Mouse (Mus musculus) CH12.LX (cell line): ENCODE data around the gene Rrbp1. TPM values are rescaled to one million over a fixed set of nuclear protein-coding genes. Genes with fewer than 3 reads are reported as not detected.

Experiments used
- DNase-seq: peaks from one replicate; pipeline ENCODE4 v3.0.0-alpha.2; 2013; ENCODE audit errors: extremely low read depth
- H3K27ac ChIP-seq: 2 replicates; pipeline ENCODE4 v1.5.1; 2012; ENCODE audit warnings: low read depth, mild to moderate bottlenecking, control low read depth, moderate library complexity; ENCODE audit not compliant: insufficient read depth
- H3K27me3 ChIP-seq: replicated peaks from 2 replicates; pipeline ENCODE3; 2012; ENCODE audit warnings: inconsistent platforms
- H3K36me3 ChIP-seq, 2 experiments: replicated peaks in 1 of 2; 2 replicates each; pipeline versions ENCODE3 to v1.6.1; 2012; ENCODE audit warnings: inconsistent platforms in 1 of 2, low read length in 1 of 2, mild to moderate bottlenecking in 1 of 2, mixed read lengths in 1 of 2, moderate library complexity in 1 of 2; ENCODE audit not compliant: control insufficient read depth in 1 of 2, insufficient read depth in 1 of 2
- H3K4me1 ChIP-seq, 2 experiments: 2 replicates each; pipeline ENCODE4 v1.6.1; 2012; ENCODE audit warnings: inconsistent platforms in 1 of 2, moderate library complexity in 1 of 2; ENCODE audit not compliant: insufficient read depth in 2 of 2, control insufficient read depth in 1 of 2
- H3K4me2 ChIP-seq: 2 replicates; pipeline ENCODE4 v1.6.1; 2012; ENCODE audit warnings: low read depth, mild to moderate bottlenecking, control low read depth; ENCODE audit not compliant: poor library complexity, insufficient read depth, severe bottlenecking
- H3K4me3 ChIP-seq, 3 experiments: fragments of 150-350 bp in 1 of 3; sonication (generic) in 1 of 3; replicated peaks in 1 of 3; 2 replicates each; pipeline versions ENCODE3 to v1.5.1; 2011 to 2012; ENCODE audit warnings: low read depth in 2 of 3, low read length in 2 of 3, mild to moderate bottlenecking in 2 of 3, moderate library complexity in 2 of 3, control low read depth in 1 of 3, improper control_type of control experiment in 1 of 3, inconsistent platforms in 1 of 3, mixed read lengths in 1 of 3; ENCODE audit not compliant: poor library complexity in 1 of 3
- H3K79me2 ChIP-seq: replicated peaks from 2 replicates; pipeline ENCODE4 v1.6.1; 2012; ENCODE audit warnings: mild to moderate bottlenecking, moderate library complexity; ENCODE audit not compliant: control insufficient read depth, poor library complexity, insufficient read depth, severe bottlenecking; ENCODE audit errors: extremely low read depth
- H3K9ac ChIP-seq: 2 replicates; pipeline ENCODE4 v1.6.1; 2012; ENCODE audit warnings: low read depth, mild to moderate bottlenecking, control low read depth, moderate library complexity; ENCODE audit not compliant: insufficient read depth
- H3K9me3 ChIP-seq: replicated peaks from 2 replicates; pipeline ENCODE3; 2012; ENCODE audit warnings: low read length, inconsistent platforms, mixed read lengths
- CHD1 ChIP-seq: IDR thresholded peaks from 2 replicates; pipeline ENCODE4 v1.6.1; 2012; ENCODE audit warnings: low read depth, low read length, improper control_type of control experiment, inconsistent platforms
- CHD2 ChIP-seq: IDR thresholded peaks from 2 replicates; pipeline ENCODE4 v1.6.1; 2011; ENCODE audit warnings: low read length, improper control_type of control experiment
- CTCF ChIP-seq, 2 experiments: IDR thresholded peaks in 1 of 2; conservative IDR thresholded peaks in 1 of 2; 2 replicates each; pipeline ENCODE4 v1.5.1; 2011 to 2012; ENCODE audit warnings: low read depth in 2 of 2, low read length in 2 of 2, improper control_type of control experiment in 1 of 2, inconsistent platforms in 1 of 2, mild to moderate bottlenecking in 1 of 2, moderate library complexity in 1 of 2
- E2F4 ChIP-seq: IDR thresholded peaks from 2 replicates; pipeline ENCODE4 v1.6.1; 2011; ENCODE audit warnings: low read depth, low read length, improper control_type of control experiment; ENCODE audit not compliant: insufficient replicate concordance
- EP300 ChIP-seq: IDR thresholded peaks from 2 replicates; pipeline ENCODE4 v1.6.1; 2011; ENCODE audit warnings: low read length, improper control_type of control experiment
- ETS1 ChIP-seq: conservative IDR thresholded peaks from 2 replicates; pipeline ENCODE4 v1.6.1; 2012; ENCODE audit warnings: low read depth, mild to moderate bottlenecking, inconsistent platforms, low read length, improper control_type of control experiment, moderate library complexity
- GABPA ChIP-seq: IDR thresholded peaks from 2 replicates; pipeline ENCODE4 v1.6.1; 2012; ENCODE audit warnings: low read depth, low read length, improper control_type of control experiment, inconsistent platforms; ENCODE audit not compliant: insufficient replicate concordance
- HCFC1 ChIP-seq: IDR thresholded peaks from 2 replicates; pipeline ENCODE4 v1.6.1; 2012; ENCODE audit warnings: low read depth, mild to moderate bottlenecking, inconsistent platforms, low read length, improper control_type of control experiment
- IRF4 ChIP-seq: IDR thresholded peaks from 2 replicates; pipeline ENCODE4 v1.6.1; 2014; ENCODE audit warnings: low read depth, mild to moderate bottlenecking, inconsistent platforms, low read length, improper control_type of control experiment
- KAT2A ChIP-seq: IDR thresholded peaks from 2 replicates; pipeline ENCODE4 v1.6.1; 2012; ENCODE audit warnings: low read length, improper control_type of control experiment, inconsistent platforms; ENCODE audit not compliant: insufficient replicate concordance
- MAFK ChIP-seq: IDR thresholded peaks from 2 replicates; pipeline ENCODE4 v1.6.1; 2011; ENCODE audit warnings: low read length, improper control_type of control experiment; ENCODE audit not compliant: insufficient replicate concordance
- MAX ChIP-seq: IDR thresholded peaks from 2 replicates; pipeline ENCODE4 v1.6.1; 2011; ENCODE audit warnings: low read length, improper control_type of control experiment
- MAZ ChIP-seq: IDR thresholded peaks from 2 replicates; pipeline ENCODE4 v1.6.1; 2012; ENCODE audit warnings: low read depth, mild to moderate bottlenecking, inconsistent platforms, low read length, improper control_type of control experiment, moderate library complexity
- MEF2A ChIP-seq: IDR thresholded peaks from 2 replicates; pipeline ENCODE4 v1.6.1; 2014; ENCODE audit warnings: low read depth, mild to moderate bottlenecking, inconsistent platforms, low read length, improper control_type of control experiment, borderline replicate concordance
- MXI1 ChIP-seq: IDR thresholded peaks from 2 replicates; pipeline ENCODE4 v1.6.1; 2011; ENCODE audit warnings: mild to moderate bottlenecking, low read depth, low read length, improper control_type of control experiment
- MYC ChIP-seq: IDR thresholded peaks from 2 replicates; pipeline ENCODE4 v1.6.1; 2011; ENCODE audit warnings: low read depth, mild to moderate bottlenecking, improper control_type of control experiment, low read length
- NELFE ChIP-seq: IDR thresholded peaks from 2 replicates; pipeline ENCODE4 v1.6.1; 2011; ENCODE audit warnings: low read depth, low read length, improper control_type of control experiment
- NRF1 ChIP-seq: IDR thresholded peaks from 2 replicates; pipeline ENCODE4 v1.6.1; 2014; ENCODE audit warnings: low read depth, mild to moderate bottlenecking, inconsistent platforms, low read length, improper control_type of control experiment, moderate library complexity
- POLR2A ChIP-seq: IDR thresholded peaks from 2 replicates; pipeline ENCODE4 v1.6.1; 2011; ENCODE audit warnings: low read depth, mild to moderate bottlenecking, improper control_type of control experiment, low read length
- SMC3 ChIP-seq: IDR thresholded peaks from 2 replicates; pipeline ENCODE4 v1.6.1; 2011; ENCODE audit warnings: low read depth, low read length, improper control_type of control experiment
- TBP ChIP-seq: conservative IDR thresholded peaks from 2 replicates; pipeline ENCODE4 v1.6.1; 2011; ENCODE audit warnings: low read depth, low read length, improper control_type of control experiment
- TCF12 ChIP-seq: IDR thresholded peaks from 2 replicates; pipeline ENCODE4 v1.6.1; 2014; ENCODE audit warnings: low read depth, mild to moderate bottlenecking, inconsistent platforms, low read length, improper control_type of control experiment
- UBTF ChIP-seq: IDR thresholded peaks from 2 replicates; pipeline ENCODE4 v1.6.1; 2012; ENCODE audit warnings: low read depth, mild to moderate bottlenecking, inconsistent platforms, low read length, improper control_type of control experiment, moderate library complexity
- USF1 ChIP-seq: IDR thresholded peaks from 2 replicates; pipeline ENCODE4 v1.6.1; 2014; ENCODE audit warnings: low read depth, mild to moderate bottlenecking, inconsistent platforms, low read length, improper control_type of control experiment
- ZKSCAN1 ChIP-seq: IDR thresholded peaks from 2 replicates; pipeline ENCODE4 v1.6.1; 2012; ENCODE audit warnings: low read depth, inconsistent platforms, low read length, improper control_type of control experiment, borderline replicate concordance
- ZMIZ1 ChIP-seq: IDR thresholded peaks from 2 replicates; pipeline ENCODE4 v1.6.1; 2012; ENCODE audit warnings: low read depth, mild to moderate bottlenecking, inconsistent platforms, low read length, improper control_type of control experiment
- ZNF384 ChIP-seq: IDR thresholded peaks from 2 replicates; pipeline ENCODE4 v1.6.1; 2012; ENCODE audit warnings: low read depth, low read length, improper control_type of control experiment, inconsistent platforms
- dilution Hi-C: fragments of 300-500 bp; cut with MboI; formaldehyde crosslinking; loops from 2 replicates; pipeline ENCODE4 v1.14.3; 2020; ENCODE audit warnings: low sequenced_read_pairs; ENCODE audit not compliant: extremely low pct_unique_long_range_greater_than_20kb, extremely low pct_ligation_motif_present
- in situ Hi-C: fragments of 300-500 bp; cut with MboI; formaldehyde crosslinking; loops from 3 replicates; pipeline ENCODE4 v1.14.3; 2019; ENCODE audit warnings: low sequenced_read_pairs, low pct_ligation_motif_present, low pct_unique_long_range_greater_than_20kb, mixed read lengths
- polyA plus RNA-seq: library from polyadenylated mRNA; unstranded; fragments of >175 nt; gene quantifications from 2 replicates; pipeline ENCODE4 v1.2.1, GENCODE M21; 2012; ENCODE audit warnings: low read depth; ENCODE audit not compliant: insufficient read length
- total RNA-seq, 2 experiments: library from RNA; depleted of rRNA; stranded (reverse); fragments of 300-350 nt in 1 of 2; fragments of >200 nt in 1 of 2; gene quantifications; 2 replicates each; pipeline ENCODE4 v1.2.3; 2012 to 2014

Gene Rrbp1
- total RNA-seq (2012; rRNA removed): 49.3 and 58.2 TPM in 2 replicates
- total RNA-seq (2014; rRNA removed): 41.4 and 42.4 TPM in 2 replicates
- polyA plus RNA-seq: 127 and 153 TPM in 2 replicates

DNA sequence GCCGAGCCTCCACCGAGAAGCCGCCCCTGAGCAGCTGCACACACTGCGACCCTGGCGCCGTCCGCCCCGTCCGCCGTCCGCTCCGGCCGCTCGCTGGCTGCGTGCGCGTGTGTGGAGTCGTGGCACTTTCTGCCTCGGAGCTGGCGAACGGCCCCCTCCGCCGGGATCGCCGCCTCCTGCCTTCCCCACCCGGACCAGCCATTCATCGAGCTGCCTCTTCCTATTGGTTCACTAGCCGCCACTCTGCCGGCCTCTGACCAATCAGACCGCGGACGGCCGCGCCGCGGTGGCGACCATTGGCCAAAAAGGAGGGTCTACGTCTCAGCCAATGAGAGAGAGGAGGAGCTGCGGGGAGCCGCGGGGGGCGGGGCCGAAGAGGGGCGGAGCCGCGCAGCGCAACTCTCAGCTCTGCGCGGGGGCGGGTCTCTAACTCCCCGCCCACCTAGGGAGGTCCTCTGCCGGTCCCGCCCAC lies at the start of gene Rrbp1:
Rrbp1 (minus strand) TSS at position 184 of the 472 bp plus-strand sequence.
- Histone ChIP-seq H3K79me2 (peaks cover 24% of the 10 kb centered on the region), H3K4me1 (peaks cover 5 to 33% of the 10 kb centered on the region in 2 experiments; a peak in 2 of 4 replicates), H3K9ac (peak within 1 kb of the TSS; percentile 84), H3K4me3 (peak within 1 kb of the TSS; percentile 64 to 91 (median 85)), H3K4me2 (peak within 1 kb of the TSS; percentile 52; the same call in 1 of the 2 replicates)
- no peak for TF ChIP-seq SMC3
- TF ChIP-seq CHD2: peak; percentile 97
- TF ChIP-seq NRF1: peak; percentile 83
- TF ChIP-seq EP300: no peak
- no peak for TF ChIP-seq E2F4
- TF ChIP-seq MAFK: no peak
- TF ChIP-seq HCFC1: peak; percentile 58
- peak; percentile 74; the same call in 1 of the 2 replicates for TF ChIP-seq TCF12
- TF ChIP-seq MAZ: peak; percentile 85
- TF ChIP-seq MAX: no peak
- peak; percentile 60; the same call in 1 of the 2 replicates for TF ChIP-seq MXI1
- TF ChIP-seq MEF2A: 0 out of 2 replicates have a peak, but pooled peaks have one; percentile 1
- no peak for TF ChIP-seq CHD1
- TF ChIP-seq TBP: 0 out of 2 replicates have a peak, but pooled peaks have one; percentile 23
- TF ChIP-seq POLR2A: peak; percentile 80
- TF ChIP-seq ETS1: no peak
- TF ChIP-seq ZMIZ1: peak; percentile 58; the same call in 1 of the 2 replicates
- TF ChIP-seq NELFE: peak; percentile 77
- TF ChIP-seq, all 38 proteins: peak for 11
- H3K36me3 ChIP-seq: peaks cover 0 to 22% of the 10 kb centered on the region in 2 experiments
- peak within 1 kb of the TSS; percentile 86 for H3K27ac ChIP-seq
- peaks cover 7% of the 10 kb centered on the region for H3K27me3 ChIP-seq
- DNase-seq: peak; percentile 96
- in situ Hi-C loops: loop anchor here (10.0 kb wide), 1 partner anchor 104 kb away; no protein-coding TSS in a partner anchor
- no peaks in the 10 kb centered on the region for H3K9me3 ChIP-seq
- dilution Hi-C loops: no loop called here

DNA sequence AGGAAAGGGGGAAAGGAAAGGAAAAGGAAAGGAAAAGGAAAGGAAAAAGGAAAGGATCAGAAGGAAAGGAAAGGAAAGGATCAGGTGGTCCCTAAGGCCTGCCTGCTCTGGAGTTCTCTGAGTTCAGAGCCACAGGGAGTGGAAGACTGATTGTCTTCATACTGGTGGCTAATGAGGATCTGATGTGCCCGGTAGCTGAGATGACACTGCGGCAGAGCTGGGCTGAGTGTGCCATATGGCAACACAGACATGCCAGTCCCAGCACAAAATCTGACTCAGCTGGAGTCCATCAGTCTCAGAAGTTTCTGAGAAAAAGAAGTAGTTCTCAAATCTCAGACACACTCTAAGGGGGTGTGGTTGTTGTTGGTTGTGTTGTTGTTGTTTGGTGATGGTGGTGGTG lies 46.7 kb upstream of the Rrbp1 start:
- in situ Hi-C loops (no loop called here), dilution Hi-C loops (no loop called here)
- H3K27ac ChIP-seq: no peak overlapping the region
- H3K27me3 ChIP-seq: no peaks in the 10 kb centered on the region
- no peaks in the 10 kb centered on the region for H3K79me2 ChIP-seq
- H3K4me3 ChIP-seq: no peak overlapping the region
- no peak overlapping the region for H3K4me2 ChIP-seq
- no peaks in the 10 kb centered on the region for H3K36me3 ChIP-seq
- H3K9me3 ChIP-seq: no peaks in the 10 kb centered on the region
- no peak overlapping the region for H3K9ac ChIP-seq
- DNase-seq: no peak
- no peak for TF ChIP-seq TCF12
- TF ChIP-seq E2F4: no peak
- TF ChIP-seq SMC3: no peak
- TF ChIP-seq EP300: no peak
- TF ChIP-seq GABPA: no peak
- no peak for TF ChIP-seq USF1
- TF ChIP-seq NELFE: no peak
- TF ChIP-seq UBTF: no peak
- TF ChIP-seq IRF4: no peak
- no peak for TF ChIP-seq MYC
- no peak for TF ChIP-seq POLR2A
- TF ChIP-seq CHD1: no peak
- TF ChIP-seq ZKSCAN1: no peak
- TF ChIP-seq MAFK: no peak
- no peak for TF ChIP-seq CTCF (conservative IDR thresholded peaks at IDR 0.05 in 1 of 2, IDR thresholded peaks at IDR 0.05 in 1 of 2; ENCODE audit: low read depth in 2 of 2, low read length in 2 of 2)
- no peak for TF ChIP-seq ETS1
- TF ChIP-seq KAT2A: no peak
- TF ChIP-seq ZNF384: no peak
- no peak for TF ChIP-seq MXI1
- no peaks in the 10 kb centered on the region for H3K4me1 ChIP-seq
